Mouse (Mus musculus) G1E (cell line): ENCODE measurements around the gene Nkg7. TPM values are rescaled to one million over a fixed set of nuclear protein-coding genes. Genes with fewer than 3 reads are reported as not detected.

Experiments used
- ATAC-seq: 2 replicates; pipeline ENCODE4 v1.8.0; 2016; ENCODE audit warnings: mild to moderate bottlenecking; ENCODE audit not compliant: insufficient number of reproducible peaks, poor library complexity, low FRiP score, severe bottlenecking; ENCODE audit errors: extremely low read depth
- DNase-seq: peaks from one replicate; pipeline ENCODE4 v3.0.0; 2012; ENCODE audit warnings: low spot score
- H3K27me3 ChIP-seq: 2 replicates; pipeline ENCODE4 v1.6.1; 2012; ENCODE audit warnings: mild to moderate bottlenecking, low read length, inconsistent platforms; ENCODE audit not compliant: insufficient read depth
- H3K36me3 ChIP-seq: replicated peaks from 2 replicates; pipeline ENCODE3; 2012; ENCODE audit warnings: mild to moderate bottlenecking, inconsistent platforms
- H3K4me1 ChIP-seq: 2 replicates; pipeline ENCODE4 v1.6.1; 2012; ENCODE audit warnings: low read depth, low read length, inconsistent platforms, mixed read lengths; ENCODE audit not compliant: insufficient read depth
- H3K4me3 ChIP-seq: 2 replicates; pipeline ENCODE4 v1.5.1; 2012; ENCODE audit warnings: low read depth, mild to moderate bottlenecking, inconsistent platforms, low read length, moderate library complexity, mixed read lengths
- H3K9me3 ChIP-seq: replicated peaks from 2 replicates; pipeline ENCODE4 v1.6.1; 2012; ENCODE audit warnings: inconsistent platforms
- CTCF ChIP-seq: IDR thresholded peaks from 2 replicates; pipeline ENCODE4 v1.5.1; 2012; ENCODE audit warnings: low read depth, low read length, inconsistent platforms, mixed read lengths
- GATA1 ChIP-seq: IDR thresholded peaks from 2 replicates; pipeline ENCODE4 v1.6.1; 2012; ENCODE audit warnings: borderline replicate concordance, low read length, inconsistent platforms, mixed read lengths
- GATA2 ChIP-seq: IDR thresholded peaks from 2 replicates; pipeline ENCODE4 v1.6.1; 2012; ENCODE audit warnings: low read depth, low read length, inconsistent platforms, borderline replicate concordance
- POLR2AphosphoS5 ChIP-seq: IDR thresholded peaks from 2 replicates; pipeline ENCODE4 v1.6.1; 2012; ENCODE audit warnings: low read depth, low read length, inconsistent platforms; ENCODE audit not compliant: insufficient replicate concordance
- TAL1 ChIP-seq: conservative IDR thresholded peaks from 2 replicates; pipeline ENCODE4 v1.6.1; 2012; ENCODE audit warnings: low read depth, low read length, inconsistent platforms, mixed read lengths
- polyA plus RNA-seq: library from polyadenylated mRNA; stranded (reverse); fragments of >175 nt; gene quantifications from 2 replicates; pipeline ENCODE4 v1.2.3, GENCODE M21; 2012
- total RNA-seq, 2 experiments: library from RNA; stranded (forward) in 1 of 2; stranded (reverse) in 1 of 2; fragments of 200-1000 nt in 1 of 2; fragments of >200 nt in 1 of 2; fragmentation: Nextera tagmentation in 1 of 2; gene quantifications; 2 replicates each; pipeline ENCODE4 v1.2.3; 2014 to 2017

The Nkg7 gene
- total and polyA plus RNA-seq, 3 experiments, result not detected

GRCm38 (mm10) chr7:43483236-43483635 lies 46.4 kb downstream of the Nkg7 start:
- Histone ChIP-seq H3K9me3 (no peaks in the 10 kb centered on the region), H3K36me3 (no peaks in the 10 kb centered on the region), H3K4me1 (no peaks in the 10 kb centered on the region), H3K4me3 (no peak overlapping the region), H3K27me3 (peaks cover 2% of the 10 kb centered on the region; the same call in 1 of the 2 replicates)
- TF ChIP-seq GATA1, result no peak
- TF ChIP-seq GATA2, result no peak
- no peak for TF ChIP-seq POLR2AphosphoS5
- no peak for TF ChIP-seq TAL1
- TF ChIP-seq CTCF, result no peak
- ATAC-seq (no peak), DNase-seq (no peak)

Other genes with a start within 250 kb of the Nkg7 start
- 16.0 and 21.3 TPM in 2 replicates for gene Zfp715, start 123.8 kb upstream of the Nkg7 start, total RNA-seq (2014; fragmentation: Nextera tagmentation)
- 21.4 and 23.8 TPM in 2 replicates for gene Zfp715, start 123.8 kb upstream of the Nkg7 start, total RNA-seq (2017)
- gene Zfp715, start 123.8 kb upstream of the Nkg7 start, polyA plus RNA-seq, result 1.7 and 3.9 TPM in 2 replicates
- not detected in 2 replicates for gene Siglecf, start 85.7 kb upstream of the Nkg7 start, total RNA-seq (2014; fragmentation: Nextera tagmentation)
- gene Siglecf, start 85.7 kb upstream of the Nkg7 start, total RNA-seq (2017), result 1.4 and 1.5 TPM in 2 replicates
- gene Siglecf, start 85.7 kb upstream of the Nkg7 start, polyA plus RNA-seq, result 0.19 and 0.24 TPM in 2 replicates
- not detected in 2 replicates for gene Siglecg, start 28.9 kb upstream of the Nkg7 start, total RNA-seq (2014; fragmentation: Nextera tagmentation)
- 0.06 and 0.11 TPM in 2 replicates for gene Siglecg, start 28.9 kb upstream of the Nkg7 start, total RNA-seq (2017)
- gene Siglecg, start 28.9 kb upstream of the Nkg7 start, polyA plus RNA-seq, result not detected in 2 replicates
- gene Lim2, start 9.4 kb upstream of the Nkg7 start, total RNA-seq (2014; fragmentation: Nextera tagmentation), result not detected in 2 replicates
- gene Lim2, start 9.4 kb upstream of the Nkg7 start, total RNA-seq (2017), result not detected in 2 replicates
- 0.04 TPM in 1 of 2 replicates, not detected in the other for gene Lim2, start 9.4 kb upstream of the Nkg7 start, polyA plus RNA-seq
- gene Cldnd2, start 3.7 kb downstream of the Nkg7 start, total RNA-seq (2014; fragmentation: Nextera tagmentation), result not detected in 2 replicates
- not detected in 2 replicates for gene Cldnd2, start 3.7 kb downstream of the Nkg7 start, total RNA-seq (2017)
- gene Cldnd2, start 3.7 kb downstream of the Nkg7 start, polyA plus RNA-seq, result not detected in 2 replicates
- gene Etfb, start 7.0 kb downstream of the Nkg7 start, total RNA-seq (2014; fragmentation: Nextera tagmentation), result 75.0 and 92.3 TPM in 2 replicates
- 207 and 218 TPM in 2 replicates for gene Etfb, start 7.0 kb downstream of the Nkg7 start, total RNA-seq (2017)
- gene Etfb, start 7.0 kb downstream of the Nkg7 start, polyA plus RNA-seq, result 60.1 and 77.3 TPM in 2 replicates
- gene Gm45233, start 7.1 kb downstream of the Nkg7 start, total RNA-seq (2014; fragmentation: Nextera tagmentation), result 3.5 TPM in 1 of 2 replicates, not detected in the other
- gene Gm45233, start 7.1 kb downstream of the Nkg7 start, total RNA-seq (2017), result 0.93 TPM in 1 of 2 replicates, not detected in the other
- not detected in 2 replicates for gene Gm45233, start 7.1 kb downstream of the Nkg7 start, polyA plus RNA-seq
- gene Vsig10l, start 26.1 kb downstream of the Nkg7 start, total RNA-seq (2014; fragmentation: Nextera tagmentation), result not detected in 2 replicates
- 0.33 and 0.35 TPM in 2 replicates for gene Vsig10l, start 26.1 kb downstream of the Nkg7 start, total RNA-seq (2017)
- gene Vsig10l, start 26.1 kb downstream of the Nkg7 start, polyA plus RNA-seq, result 0.32 and 0.44 TPM in 2 replicates
- gene Iglon5, start 53.0 kb downstream of the Nkg7 start, total RNA-seq (2014; fragmentation: Nextera tagmentation), result not detected in 2 replicates
- 0.05 and 0.06 TPM in 2 replicates for gene Iglon5, start 53.0 kb downstream of the Nkg7 start, total RNA-seq (2017)
- not detected in 2 replicates for gene Iglon5, start 53.0 kb downstream of the Nkg7 start, polyA plus RNA-seq
- gene 4931406B18Rik, start 68.9 kb downstream of the Nkg7 start, total RNA-seq (2014; fragmentation: Nextera tagmentation), result not detected in 2 replicates
- 0.06 and 0.44 TPM in 2 replicates for gene 4931406B18Rik, start 68.9 kb downstream of the Nkg7 start, total RNA-seq (2017)
- gene 4931406B18Rik, start 68.9 kb downstream of the Nkg7 start, polyA plus RNA-seq, result not detected in 2 replicates
- gene Cd33, start 107.4 kb downstream of the Nkg7 start, total RNA-seq (2014; fragmentation: Nextera tagmentation), result 0.10 TPM in 1 of 2 replicates, not detected in the other
- gene Cd33, start 107.4 kb downstream of the Nkg7 start, total RNA-seq (2017), result 0.41 and 0.60 TPM in 2 replicates
- 0.13 and 0.69 TPM in 2 replicates for gene Cd33, start 107.4 kb downstream of the Nkg7 start, polyA plus RNA-seq
- gene Zfp658, start 125.2 kb downstream of the Nkg7 start, total RNA-seq (2014; fragmentation: Nextera tagmentation), result 1.2 and 1.3 TPM in 2 replicates
- gene Zfp658, start 125.2 kb downstream of the Nkg7 start, total RNA-seq (2017), result 1.1 and 1.2 TPM in 2 replicates
- gene Zfp658, start 125.2 kb downstream of the Nkg7 start, polyA plus RNA-seq, result 0.24 and 0.25 TPM in 2 replicates
- gene Zfp719, start 142.5 kb downstream of the Nkg7 start, total RNA-seq (2014; fragmentation: Nextera tagmentation), result 7.0 and 11.0 TPM in 2 replicates
- 6.4 and 7.8 TPM in 2 replicates for gene Zfp719, start 142.5 kb downstream of the Nkg7 start, total RNA-seq (2017)
- gene Zfp719, start 142.5 kb downstream of the Nkg7 start, polyA plus RNA-seq, result 0.07 and 0.12 TPM in 2 replicates
- gene Zfp819, start 170.1 kb downstream of the Nkg7 start, total RNA-seq (2014; fragmentation: Nextera tagmentation), result not detected in 2 replicates
- gene Zfp819, start 170.1 kb downstream of the Nkg7 start, total RNA-seq (2017), result 0.05 TPM in 1 of 2 replicates, not detected in the other
- gene Zfp819, start 170.1 kb downstream of the Nkg7 start, polyA plus RNA-seq, result not detected in 2 replicates
- gene Ceacam18, start 197.6 kb downstream of the Nkg7 start, total RNA-seq (2014; fragmentation: Nextera tagmentation), result not detected in 2 replicates
- 0.16 and 0.29 TPM in 2 replicates for gene Ceacam18, start 197.6 kb downstream of the Nkg7 start, total RNA-seq (2017)
- gene Ceacam18, start 197.6 kb downstream of the Nkg7 start, polyA plus RNA-seq, result not detected in 2 replicates
- 1.2 TPM in 1 of 2 replicates, not detected in the other for gene Siglece, start 223.1 kb downstream of the Nkg7 start, total RNA-seq (2014; fragmentation: Nextera tagmentation)
- gene Siglece, start 223.1 kb downstream of the Nkg7 start, total RNA-seq (2017), result 0.05 TPM in 1 of 2 replicates, not detected in the other
- not detected in 2 replicates for gene Siglece, start 223.1 kb downstream of the Nkg7 start, polyA plus RNA-seq
- 2.5 and 2.7 TPM in 2 replicates for gene Ctu1, start 234.9 kb downstream of the Nkg7 start, total RNA-seq (2014; fragmentation: Nextera tagmentation)
- 6.5 and 8.6 TPM in 2 replicates for gene Ctu1, start 234.9 kb downstream of the Nkg7 start, total RNA-seq (2017)
- gene Ctu1, start 234.9 kb downstream of the Nkg7 start, polyA plus RNA-seq, result 14.9 and 20.9 TPM in 2 replicates